Mouse (Mus musculus) monocyte, adult 5-6 weeks (primary cell): ENCODE data around the gene Gjb5. TPM values are rescaled to one million over a fixed set of nuclear protein-coding genes. Genes with fewer than 3 reads are reported as not detected.

Experiments
- ATAC-seq: fragments of 153-309, 156-312 bp; replicated peaks from 2 replicates; pipeline ENCODE4 v1.8.0; 2017; ENCODE audit warnings: mild to moderate bottlenecking; ENCODE audit not compliant: low TSS enrichment, insufficient number of reproducible peaks, severe bottlenecking, poor library complexity, low FRiP score
- total RNA-seq: library from RNA; stranded (forward); fragments of 200-1000, 200-491, 200-594 nt; gene quantifications from 3 replicates; pipeline ENCODE4 v1.2.3, GENCODE M21; 2017

Gjb5 gene
- not detected in 3 replicates for total RNA-seq

DNA sequence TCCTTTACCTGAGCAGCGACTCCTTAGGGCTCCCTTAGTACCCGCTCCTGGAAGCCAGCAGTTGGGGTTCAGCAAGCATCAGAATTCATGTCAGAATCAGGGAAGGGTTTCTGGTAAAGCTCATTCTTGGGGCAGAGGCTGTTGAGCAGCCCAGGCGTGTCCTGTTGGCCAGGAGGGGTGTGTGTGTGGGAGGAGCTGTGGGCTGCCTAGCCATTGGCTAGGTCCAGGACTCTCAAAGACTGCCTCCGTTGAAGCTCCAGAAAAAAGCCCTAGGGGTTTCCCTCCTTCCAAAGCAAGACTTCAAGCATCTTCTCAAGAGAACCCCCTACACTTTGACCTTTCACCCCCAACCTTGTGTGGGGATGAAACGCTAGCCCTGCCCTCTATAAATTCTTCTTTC, at the start of gene Gjb5:
Gene Gjb5 (minus strand): TSS at position 164 of the 400 bp plus-strand sequence.
- ATAC-seq = no peak

- ATAC-seq = no peak
These were observed 44.6 kb upstream of the Gjb5 start for GRCm38 (mm10) chr4:127402614-127403013.

DNA sequence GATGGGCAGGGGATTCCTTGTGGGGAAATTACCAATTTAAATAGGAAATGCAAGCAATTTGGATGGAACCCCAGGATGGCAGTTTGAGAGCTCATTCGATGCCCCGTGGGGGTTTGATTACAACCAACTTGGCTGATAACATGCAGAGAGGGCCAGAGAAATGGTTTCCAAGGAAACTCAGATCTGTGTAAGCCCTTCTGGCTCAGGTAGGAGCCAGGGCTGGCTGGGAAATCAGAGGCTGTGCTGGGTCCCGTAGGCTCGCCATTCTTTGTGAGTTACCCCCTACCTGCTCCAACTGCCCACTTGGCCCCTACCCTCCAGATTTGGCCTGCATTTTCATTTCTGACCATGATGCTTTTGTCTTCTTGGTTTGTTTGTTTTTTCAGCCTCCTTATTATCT, 44.2 kb upstream of the Gjb5 start:
- no peak for ATAC-seq

GRCm38 (mm10) chr4:127400165-127401145, 42.5 kb upstream of the Gjb5 start:
- ATAC-seq = no peak

DNA sequence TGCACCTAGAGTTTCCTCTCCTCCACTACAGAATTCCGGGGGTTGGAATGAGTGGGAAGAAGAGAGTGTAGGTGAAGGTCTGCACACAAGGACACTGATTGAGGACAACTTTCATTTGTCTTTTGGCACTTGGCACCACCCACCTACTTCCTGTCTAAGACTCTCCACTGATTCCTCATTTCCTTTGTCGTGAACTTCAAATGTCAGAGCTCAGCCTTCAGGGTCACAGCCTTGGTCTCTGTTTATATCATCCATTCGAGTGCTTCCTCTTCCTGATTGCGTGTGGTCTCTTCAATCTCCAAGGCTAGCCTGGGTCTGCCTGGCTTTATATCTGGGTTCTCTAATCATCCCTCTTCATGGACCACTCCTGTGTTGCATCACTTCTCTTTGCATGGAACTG, 37.6 kb upstream of the Gjb5 start:
- ATAC-seq = no peak

GRCm38 (mm10) chr4:127389645-127390044, 31.7 kb upstream of the Gjb5 start:
- ATAC-seq = no peak

DNA sequence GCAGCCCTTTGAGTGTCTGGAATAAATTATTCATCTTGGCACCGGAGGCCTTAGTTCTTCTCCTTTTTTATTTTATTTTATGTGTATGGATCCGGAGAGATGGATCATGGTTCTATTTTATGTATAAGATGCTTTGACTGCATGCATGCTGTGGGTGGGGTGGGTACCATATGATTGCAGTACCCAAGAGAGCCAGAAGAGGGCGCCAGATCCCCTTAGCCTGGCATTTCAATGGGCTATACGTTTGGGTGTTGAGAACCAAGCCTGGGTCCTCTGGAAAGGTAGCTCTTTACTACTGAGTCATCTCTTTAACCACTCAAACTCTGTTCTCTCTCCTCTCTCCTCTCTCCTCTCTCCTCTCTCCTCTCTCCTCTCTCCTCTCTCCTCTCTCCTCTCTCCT, 19.4 kb upstream of the Gjb5 start:
- ATAC-seq = no peak

DNA sequence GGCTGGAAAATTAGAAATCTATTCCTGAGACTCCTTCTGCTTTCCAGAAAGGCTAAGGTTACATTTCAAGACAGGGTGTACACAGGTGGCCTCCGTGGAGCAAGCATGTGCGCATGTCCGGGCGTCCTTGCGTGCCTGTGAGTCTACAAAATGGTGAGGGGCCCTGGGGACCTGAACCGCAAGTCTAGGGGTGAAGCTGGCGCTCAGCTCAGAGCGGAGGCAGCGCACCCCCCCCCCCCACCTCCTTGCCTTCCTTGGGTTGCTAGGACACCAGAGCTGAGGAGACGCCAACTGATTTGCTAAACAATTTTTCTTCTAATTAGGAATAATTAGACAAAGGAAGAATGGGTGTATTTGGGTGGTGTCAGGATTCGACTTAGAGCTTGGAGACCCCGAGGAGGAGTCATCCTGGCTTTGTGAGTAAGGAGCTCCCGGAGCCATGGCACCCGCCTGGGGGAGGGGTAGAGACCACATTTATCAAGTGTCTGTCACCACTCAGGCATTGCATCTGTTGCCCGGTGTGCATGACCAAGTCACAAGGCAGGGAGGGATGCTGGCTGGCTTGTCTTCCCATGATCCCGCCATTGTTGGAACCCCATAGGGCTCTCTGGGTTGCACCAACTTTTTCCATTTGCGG, 17.7 kb upstream of the Gjb5 start:
- no peak for ATAC-seq

DNA sequence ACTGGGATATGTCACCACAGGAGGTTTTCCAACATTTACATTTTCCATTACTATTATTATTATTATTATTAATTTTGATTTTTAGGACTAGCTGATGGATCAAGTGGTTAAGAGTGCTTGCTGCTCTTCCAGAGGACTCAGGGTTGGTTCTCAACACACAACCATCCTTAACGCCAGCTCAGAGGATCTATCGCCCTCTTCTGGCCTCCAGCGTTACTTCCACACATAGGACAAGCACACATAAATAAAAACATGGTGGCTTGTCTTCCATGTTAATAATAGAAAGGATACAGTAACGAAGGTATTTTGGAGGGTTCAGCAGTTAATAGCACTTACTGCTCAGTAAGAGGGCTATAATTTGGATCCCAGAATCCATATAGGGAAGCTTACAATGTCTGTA, 16.7 kb upstream of the Gjb5 start:
- no peak for ATAC-seq

DNA sequence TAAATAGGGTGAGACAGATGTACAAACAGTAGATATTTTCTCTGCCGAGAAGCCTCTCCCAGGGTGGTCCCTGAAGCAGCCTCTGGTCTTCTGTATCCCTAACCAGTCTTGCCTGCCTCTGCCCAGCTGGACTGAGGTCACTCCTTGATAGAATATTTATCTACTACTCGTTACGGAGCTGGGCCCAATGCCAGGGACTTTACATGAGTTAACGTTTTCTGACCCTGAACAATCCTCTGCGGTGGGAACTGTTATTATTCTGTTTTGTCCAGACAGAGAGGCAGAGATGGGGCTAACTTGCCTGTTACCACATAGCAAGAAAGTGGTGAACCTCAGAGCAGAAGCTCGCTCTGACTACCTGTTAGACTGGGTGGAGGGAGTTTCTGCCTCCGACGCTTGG, 15.5 kb upstream of the Gjb5 start:
- ATAC-seq = no peak

DNA sequence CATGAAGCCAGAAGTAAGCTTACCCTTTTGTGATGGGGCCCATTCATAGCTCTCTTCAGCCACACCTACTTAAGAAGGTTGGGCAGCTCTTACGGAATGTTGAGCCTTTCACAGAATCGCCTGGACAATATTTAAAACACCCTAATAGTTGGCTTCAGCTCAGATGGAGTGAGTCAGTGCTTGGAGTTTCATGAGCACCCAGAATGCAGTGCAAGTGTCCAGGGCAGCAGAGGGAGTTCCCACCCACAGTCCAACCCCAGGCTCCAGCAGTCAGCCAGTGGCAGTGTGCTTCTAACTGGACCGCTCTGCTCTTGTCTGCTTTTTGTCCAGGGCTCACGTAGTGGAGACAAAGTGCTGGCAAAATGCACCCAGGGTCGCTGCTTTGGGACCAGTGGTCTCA, 13.6 kb upstream of the Gjb5 start:
- no peak for ATAC-seq

DNA sequence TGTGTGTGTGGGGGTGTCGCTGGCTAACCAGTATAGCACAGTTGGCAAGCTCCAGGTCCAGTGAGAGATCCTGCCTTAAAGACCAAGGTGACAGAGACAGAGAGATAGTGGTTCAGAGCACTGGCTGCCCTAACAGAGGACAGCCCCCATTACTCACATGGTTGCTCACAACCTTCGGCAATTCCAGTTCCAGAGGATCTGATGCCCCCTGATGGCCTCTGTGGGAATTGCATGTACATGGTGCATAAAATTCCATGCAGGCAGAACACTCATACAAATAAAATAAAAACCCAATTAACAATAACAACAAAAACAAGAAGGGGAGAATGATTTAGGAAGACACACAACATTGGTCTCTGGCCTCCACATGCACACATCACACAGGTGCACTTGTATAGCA, 12.5 kb upstream of the Gjb5 start:
- no peak for ATAC-seq

DNA sequence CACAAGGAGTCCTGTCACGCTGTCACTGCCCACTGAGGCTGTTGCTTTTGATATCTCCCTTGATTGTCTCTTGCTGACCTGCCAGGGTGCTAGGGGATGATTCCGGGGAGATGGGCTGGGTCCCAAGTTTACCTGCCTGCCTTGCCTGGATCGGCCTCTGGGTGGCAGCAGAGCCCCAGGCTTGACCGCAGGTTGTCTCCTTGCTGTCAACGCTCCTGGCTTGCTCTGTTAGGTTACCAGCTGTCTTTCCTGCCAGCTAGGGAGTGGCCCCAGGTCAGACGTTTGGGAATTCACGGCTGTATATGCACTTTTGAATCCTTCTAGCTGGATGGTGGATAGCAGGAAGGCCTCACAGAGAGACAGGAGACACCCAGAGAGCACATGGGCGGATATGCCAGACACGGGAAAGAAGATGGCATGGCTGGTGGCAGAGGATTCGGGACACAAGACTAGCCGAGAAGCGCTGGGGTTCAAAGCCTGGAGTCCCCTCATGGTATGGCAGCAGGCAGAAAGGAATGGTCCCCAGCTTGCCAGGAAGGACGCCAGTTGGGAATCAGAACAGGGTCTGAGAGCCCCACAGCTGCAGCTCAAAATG, 10.5 kb upstream of the Gjb5 start:
- ATAC-seq = no peak

DNA sequence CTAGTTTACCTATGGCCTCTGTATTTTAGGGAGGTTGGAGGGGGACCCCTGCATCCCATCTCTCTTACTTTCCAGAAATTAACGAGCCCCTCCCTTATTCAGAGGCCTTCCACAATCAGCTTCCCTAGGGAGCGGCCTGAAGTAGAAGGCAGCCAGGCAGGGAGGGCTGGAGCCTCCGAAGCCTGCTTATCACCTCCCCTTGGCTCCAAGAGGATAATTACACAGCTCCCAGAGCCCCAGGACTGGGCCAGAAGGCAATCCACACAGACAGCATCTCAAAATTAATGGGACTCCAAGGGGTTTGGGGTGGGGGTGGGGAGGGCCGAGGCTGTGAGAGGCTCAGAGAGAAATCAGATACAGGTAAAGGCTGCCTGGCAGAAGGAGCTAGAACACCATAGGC, 7.9 kb upstream of the Gjb5 start:
- no peak for ATAC-seq

- no peak for ATAC-seq
These were observed 7.5 kb upstream of the Gjb5 start for GRCm38 (mm10) chr4:127365433-127365832.

GRCm38 (mm10) chr4:127364431-127364830, 6.5 kb upstream of the Gjb5 start:
- ATAC-seq = no peak

- no peak for ATAC-seq
These were observed 5.3 kb upstream of the Gjb5 start for GRCm38 (mm10) chr4:127363331-127363730.

DNA sequence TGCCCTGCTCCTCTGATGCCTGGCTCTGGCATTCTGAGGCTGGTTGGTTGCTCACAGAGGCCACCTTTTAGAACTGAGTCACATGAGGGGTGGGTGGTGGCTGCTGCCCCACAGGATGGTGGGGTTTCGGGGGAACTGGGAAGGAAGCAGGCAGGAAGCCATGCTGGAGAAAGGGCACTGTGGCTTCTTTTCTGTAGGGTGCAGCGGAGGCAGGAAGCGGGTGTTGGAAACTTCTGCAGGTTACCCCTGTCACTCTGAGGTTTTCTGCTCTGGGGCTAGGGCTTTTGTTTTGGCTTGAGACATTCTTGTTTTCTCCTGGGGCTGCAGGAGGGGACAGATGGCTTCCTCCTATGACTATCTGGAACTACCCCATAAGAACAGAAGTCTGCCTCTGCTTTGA, 4.5 kb upstream of the Gjb5 start:
- ATAC-seq = no peak

DNA sequence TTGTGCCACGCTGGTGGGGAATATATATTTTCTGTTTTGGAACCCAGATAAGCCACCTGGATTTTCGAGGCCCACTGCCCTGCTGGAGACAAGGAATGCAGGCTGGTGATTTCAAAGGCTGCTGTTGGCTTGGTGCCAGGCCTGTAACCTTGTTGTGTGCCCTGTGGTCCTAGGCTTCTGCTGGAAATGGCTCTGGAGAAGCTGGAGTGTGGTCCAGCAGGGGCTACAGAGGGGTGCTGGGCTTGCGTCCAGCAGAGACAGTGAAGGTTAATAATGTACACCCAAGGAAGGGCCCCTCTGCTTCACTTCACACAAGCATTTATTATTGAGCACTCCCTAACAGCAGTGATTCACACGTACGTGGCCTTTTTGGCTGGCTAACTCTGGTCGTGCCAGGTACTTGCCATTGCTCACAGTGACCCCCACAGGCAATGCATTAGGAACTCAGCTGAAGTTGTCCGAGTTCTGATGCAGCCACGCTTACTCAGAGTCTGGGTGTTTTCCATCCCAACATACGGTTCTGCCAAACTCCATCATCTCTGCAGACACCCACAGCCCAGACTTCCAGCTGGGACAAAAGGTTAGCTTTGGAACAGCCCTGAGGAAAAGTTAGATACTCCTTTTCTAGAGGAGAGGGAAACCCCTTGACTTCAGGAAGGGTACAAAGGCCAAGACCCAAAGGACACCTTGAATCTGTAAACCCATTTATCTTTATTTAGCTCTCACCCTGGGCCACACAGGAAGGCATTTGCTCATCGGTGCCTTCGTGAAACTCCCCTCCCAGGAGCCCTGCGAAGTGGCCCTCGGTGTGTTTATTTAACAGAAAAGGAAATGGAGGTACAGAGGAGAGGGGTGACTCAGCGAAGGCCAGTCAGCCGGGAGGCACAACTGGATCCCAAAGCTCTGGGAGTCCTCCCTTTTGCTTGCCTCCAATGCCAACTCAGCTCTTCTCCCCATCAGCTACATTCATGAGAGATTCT, 3.2 kb downstream of the Gjb5 start:
- no peak for ATAC-seq
